Mouse (Mus musculus) adrenal gland, adult 18-20 months (tissue): ENCODE data around the gene Prr18. TPM values are rescaled to one million over a fixed set of nuclear protein-coding genes. Genes with fewer than 3 reads are reported as not detected.

Experiments
- DNase-seq, 2 experiments: peaks; one replicate each; pipeline ENCODE4 v3.0.0; 2021 to 2022; ENCODE audit warnings: low spot score in 2 of 2
- total RNA-seq, 2 experiments: library from RNA; stranded (reverse); gene quantifications; 1 replicate in 1 of 2; 2 replicates in 1 of 2; pipeline ENCODE4 v1.2.3; 2021

Gene Prr18
- total RNA-seq, 2 experiments from 2014 or later: 0.30 to 0.35 TPM

- DNase-seq: peak in 1 of 2 experiments; percentile 19
Observed at GRCm38 (mm10) chr17:8340407-8341359, 3.4 kb downstream of the Prr18 start.

GRCm38 (mm10) chr17:8341360-8341963 is 4.2 kb downstream of the Prr18 start:
- no peak for DNase-seq

DNA sequence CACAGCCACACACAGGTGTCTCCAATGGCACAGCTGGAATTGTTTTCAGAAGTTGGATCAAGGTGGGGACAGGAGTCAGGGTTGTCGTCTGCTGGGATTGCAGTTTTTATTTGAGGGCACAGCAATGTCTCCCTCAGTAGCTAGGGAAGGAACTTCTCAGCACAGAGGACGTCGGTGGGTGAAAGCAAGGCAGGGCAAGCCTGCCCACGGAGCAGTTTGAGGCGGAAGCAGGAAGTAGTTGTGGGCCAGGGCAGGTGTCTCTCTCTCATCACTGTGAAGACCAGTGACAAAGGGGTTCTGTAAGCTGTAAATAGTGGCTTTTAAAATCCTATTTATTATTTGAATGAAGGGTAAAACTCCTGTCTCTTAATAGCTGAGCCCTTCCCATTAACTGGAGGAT is 5.4 kb downstream of the Prr18 start:
- no peak for DNase-seq

DNA sequence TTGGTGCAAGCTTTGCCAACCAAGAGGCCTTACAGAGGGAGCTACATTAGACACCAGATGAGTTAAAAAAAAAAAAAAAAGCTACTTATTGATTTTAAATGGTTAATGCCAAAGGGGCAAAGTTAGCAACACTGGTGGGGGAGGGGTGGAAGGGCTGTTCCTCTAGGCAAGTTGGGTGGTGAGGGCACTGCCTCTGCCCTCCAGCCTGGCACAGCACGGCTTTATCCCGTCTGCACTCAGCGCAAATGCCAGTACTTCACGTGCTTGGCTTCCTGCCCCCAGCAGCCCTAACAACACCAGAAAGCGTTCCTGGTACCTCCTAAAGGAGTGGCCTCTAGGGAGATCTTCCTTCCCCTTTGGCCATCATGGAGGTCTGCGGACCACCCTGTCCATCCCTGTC is 6.2 kb downstream of the Prr18 start:
- DNase-seq: no peak

GRCm38 (mm10) chr17:8347765-8348285 is 10.6 kb downstream of the Prr18 start:
- DNase-seq: no peak

DNA sequence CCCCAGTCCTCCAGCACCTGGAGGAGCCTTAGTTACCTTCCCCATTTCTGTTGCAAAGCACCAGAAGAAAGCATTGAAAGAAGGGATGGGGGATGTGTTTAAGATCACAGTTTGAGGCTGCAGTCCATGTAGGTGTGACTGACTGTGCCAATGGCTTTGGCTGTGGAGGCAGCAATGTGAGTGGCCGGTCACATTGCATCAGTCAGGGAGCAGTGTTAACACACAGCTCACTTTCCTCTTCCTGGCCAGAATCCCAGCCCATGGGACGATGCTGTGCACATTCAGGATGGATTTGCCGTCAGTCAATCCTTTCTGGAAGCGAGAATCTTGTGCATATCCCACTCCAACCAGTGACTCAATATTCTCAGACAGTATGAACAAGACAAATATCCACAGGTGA is 11.7 kb downstream of the Prr18 start:
- DNase-seq: no peak

GRCm38 (mm10) chr17:8351088-8351487 is 13.8 kb downstream of the Prr18 start:
- DNase-seq: no peak

GRCm38 (mm10) chr17:8355692-8356091 is 18.4 kb downstream of the Prr18 start, which contains the start of gene T2:
Gene T2 (plus strand): TSS chr17:8355992.
- no peak for DNase-seq

DNA sequence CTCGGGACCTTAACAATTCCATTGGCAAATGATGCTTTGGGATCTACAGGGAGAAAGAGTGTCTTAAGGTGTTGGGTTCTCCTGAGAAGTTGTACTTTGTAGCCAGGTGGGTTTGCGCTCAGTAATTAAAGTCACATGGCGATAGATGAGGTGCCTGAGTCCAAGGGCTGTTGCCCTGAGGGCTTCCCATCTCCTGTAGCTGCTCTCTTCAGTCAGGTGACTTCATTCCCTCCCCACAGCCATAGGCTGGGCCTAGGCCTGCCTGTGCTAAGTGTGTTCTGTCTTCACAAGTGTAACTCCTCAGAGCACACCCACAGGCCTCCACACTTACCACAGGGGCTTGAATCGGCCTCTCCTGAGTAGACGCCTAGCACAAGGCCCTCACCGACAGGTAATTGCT is 20.2 kb downstream of the Prr18 start:
- no peak for DNase-seq

- DNase-seq: no peak
Observed at GRCm38 (mm10) chr17:8360876-8361275, 23.6 kb downstream of the Prr18 start.

- no peak for DNase-seq
Observed at GRCm38 (mm10) chr17:8361281-8362103, 24.2 kb downstream of the Prr18 start.

GRCm38 (mm10) chr17:8367514-8368480 is 30.5 kb downstream of the Prr18 start:
- no peak for DNase-seq

DNA sequence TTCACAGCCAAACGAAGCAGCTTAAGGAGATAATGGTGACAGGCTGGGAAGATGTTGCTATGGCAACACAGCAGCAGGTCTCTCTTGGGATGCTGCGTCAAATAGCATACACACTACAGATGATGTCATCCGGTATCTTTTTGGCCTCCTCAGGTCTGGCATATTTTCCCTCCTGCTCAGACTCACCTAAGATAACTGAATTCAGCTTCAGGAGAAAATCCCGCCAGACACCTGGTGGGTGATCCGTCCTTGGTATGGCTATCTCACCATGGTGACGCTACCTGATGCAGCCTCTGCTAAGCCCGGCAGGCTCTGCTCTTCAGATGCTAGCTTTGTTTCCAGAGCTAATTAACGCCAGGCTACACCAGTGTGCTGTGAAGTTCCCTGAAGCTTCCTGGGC is 31.3 kb downstream of the Prr18 start:
- DNase-seq: no peak

DNA sequence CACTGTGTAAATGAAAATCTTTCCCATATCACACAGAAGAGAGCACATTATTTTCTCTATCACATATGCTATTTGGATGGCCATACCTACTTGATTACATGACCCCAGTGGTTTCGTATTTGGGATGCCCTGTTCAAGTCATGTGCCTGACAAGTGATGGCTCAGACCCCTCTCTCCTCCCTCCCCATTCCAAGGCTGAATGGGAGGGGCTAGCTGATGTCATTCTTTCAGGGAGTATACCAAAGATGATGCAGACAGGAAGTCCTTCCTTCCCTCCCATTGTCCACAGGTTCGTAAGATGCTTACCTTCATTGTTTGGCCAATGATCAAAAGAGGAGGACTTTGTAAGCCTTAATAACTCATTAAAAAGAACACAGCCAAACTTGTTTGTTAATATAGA is 31.9 kb downstream of the Prr18 start:
- DNase-seq: no peak

DNA sequence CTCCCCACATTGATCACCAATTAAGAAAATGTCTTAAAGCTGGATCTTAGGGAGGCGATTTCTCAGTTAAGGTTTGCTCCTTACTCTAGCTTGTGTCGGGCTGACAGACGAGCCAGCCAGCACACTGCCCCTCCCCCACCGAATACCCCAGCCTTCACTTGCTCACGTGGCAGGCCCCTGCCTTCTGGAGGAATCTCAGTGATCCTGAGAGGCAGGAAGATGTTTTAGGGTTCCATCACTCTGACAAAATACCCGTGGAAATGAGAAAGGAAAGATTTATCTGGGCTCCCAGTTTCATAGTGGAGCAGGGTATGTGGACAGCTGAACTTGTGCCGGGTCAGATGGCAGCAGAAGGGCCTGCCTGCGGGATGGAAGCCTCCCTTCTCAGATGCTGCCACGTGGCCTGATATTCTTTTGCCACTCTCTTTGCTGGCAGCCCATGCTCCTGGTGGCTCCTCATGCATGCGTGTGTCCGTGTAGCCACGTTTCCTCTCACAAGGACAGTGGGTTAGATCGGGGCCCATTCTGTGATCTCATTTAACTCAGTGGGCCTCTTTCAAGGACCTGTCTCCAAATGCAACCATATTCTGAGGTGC is 33.5 kb downstream of the Prr18 start:
- DNase-seq: no peak

GRCm38 (mm10) chr17:8371834-8372233 is 34.6 kb downstream of the Prr18 start:
- peak in 1 of 2 experiments; percentile 24 for DNase-seq

GRCm38 (mm10) chr17:8372286-8373046 is 35.2 kb downstream of the Prr18 start:
- peak; percentile 67 to 72 for DNase-seq

DNA sequence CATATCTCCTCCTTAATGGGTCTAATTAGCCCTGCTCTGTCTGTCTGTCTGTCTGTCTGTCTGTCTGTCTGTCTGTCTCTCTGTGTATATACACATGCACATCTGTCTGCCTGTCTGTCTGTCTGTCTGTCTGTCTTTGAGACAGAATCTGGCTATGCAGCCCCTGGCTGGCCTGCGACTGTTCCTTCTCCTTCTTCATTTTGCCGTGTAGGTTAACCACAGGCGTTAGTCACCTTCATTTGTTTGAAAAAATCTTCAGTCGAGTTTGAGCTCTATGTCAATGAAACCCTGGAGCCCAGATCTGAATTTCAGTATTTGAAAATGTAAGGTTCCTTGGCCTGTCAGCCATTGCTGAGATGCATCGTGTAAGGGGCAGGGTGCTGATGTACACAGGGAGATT is 40.0 kb downstream of the Prr18 start:
- no peak for DNase-seq

DNA sequence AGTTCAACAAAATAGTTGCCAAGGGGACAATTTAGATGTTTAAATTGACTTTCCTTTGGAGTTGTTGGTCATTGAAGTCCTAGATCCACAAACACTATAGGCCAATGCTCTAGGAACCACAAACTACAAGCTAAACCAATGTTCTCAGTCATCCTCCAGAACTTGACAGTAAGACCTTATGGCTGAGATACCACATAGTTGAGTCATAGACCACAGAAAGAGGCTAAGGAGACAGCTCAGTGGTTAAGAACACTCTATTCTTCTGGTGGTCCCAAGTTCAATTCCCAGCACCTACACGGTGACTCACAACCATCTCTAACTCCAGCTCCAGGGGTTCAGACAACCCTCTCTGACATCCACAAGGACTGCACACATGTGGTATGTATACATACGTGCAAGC is 48.2 kb downstream of the Prr18 start:
- DNase-seq: no peak
